Mouse (Mus musculus) spleen, postnatal 14 days (tissue): ENCODE data around the gene Rcor3.

Experiments
- DNase-seq, 2 experiments: peaks; one replicate each; pipeline ENCODE4 v3.0.0; 2021 to 2022; ENCODE audit warnings: low spot score in 2 of 2

Gene Rcor3

DNA sequence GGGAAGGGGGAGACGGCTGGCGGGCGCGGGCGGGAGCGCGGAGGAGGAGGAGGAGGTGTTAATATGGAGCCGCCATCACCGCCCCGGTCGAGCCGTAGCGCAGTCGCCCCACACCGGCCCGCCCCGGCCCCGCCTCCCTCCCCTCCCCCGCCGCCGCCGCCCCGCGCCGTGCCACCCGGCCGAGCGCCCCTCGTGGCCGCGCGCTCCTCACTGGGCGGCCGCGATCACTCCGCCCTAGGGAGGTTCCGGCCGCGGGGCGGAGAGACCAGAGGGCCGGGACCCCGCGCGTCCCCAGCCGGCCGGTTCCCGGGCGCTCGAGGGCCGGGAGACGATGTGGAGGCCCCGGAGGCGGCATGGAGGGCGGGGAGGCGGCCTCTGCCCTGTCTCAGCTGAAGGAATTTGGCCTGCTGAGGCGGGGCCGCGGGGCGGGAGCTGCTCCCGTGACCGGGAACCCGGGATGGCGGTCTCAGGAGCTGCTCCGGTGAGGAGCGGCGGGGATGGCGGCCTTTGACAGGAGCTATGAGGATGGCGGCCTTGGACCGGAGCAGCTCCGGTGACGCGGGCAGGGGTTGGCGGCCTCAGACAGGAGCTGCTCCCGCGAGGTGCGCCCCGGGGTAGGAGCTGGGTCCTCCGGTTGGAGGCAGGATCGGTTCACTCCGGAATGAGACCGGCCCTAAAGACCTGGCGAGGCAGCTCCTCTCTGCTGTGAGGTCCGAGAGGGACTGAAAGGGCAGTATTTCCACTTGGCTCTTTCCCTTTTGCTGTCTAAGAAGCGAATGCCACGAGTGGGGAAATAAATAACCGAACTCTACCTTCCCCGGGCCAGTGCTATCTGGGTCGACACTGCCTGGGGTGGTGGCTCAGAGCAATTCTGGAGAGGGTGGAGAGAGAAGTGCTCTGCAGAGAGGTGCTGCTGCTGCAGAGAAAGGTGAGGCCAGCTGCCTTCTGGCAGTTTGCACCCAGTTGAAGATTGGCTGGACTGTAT lies at the start of gene Rcor3:
Rcor3 (minus strand) TSS at position 137 of the 985 bp plus-strand sequence.
- peak; percentile 66 to 72 for DNase-seq

DNA sequence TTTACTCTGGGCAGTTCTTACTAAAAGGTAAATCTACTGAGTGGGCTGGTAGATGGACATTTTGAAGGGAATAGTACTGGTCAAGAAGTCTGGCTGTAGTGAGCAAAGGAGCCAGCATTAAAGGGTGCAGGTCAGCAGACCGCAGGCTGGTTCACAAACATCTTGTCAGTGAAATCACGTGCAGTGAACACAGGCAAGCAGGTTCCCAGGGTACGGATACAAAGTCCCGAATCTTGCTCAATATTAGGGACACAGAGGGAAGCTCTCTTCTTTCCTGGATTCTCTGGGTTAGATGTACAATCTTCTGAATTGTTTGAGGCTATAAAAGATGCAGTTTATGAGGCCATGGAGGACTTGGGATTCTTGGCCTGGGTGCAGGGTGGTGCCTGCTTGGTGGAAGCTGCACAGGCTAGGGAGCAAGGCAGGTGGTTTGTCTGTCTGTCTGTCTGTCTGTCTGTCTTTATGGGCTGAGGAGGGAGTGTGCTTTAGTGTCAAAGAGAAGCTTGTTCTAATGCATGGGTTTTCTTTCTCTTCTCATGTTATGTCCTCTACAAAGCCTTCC lies 43.9 kb upstream of the Rcor3 start:
- no peak for DNase-seq

- no peak for DNase-seq
Observed at GRCm38 (mm10) chr1:192179877-192180276, 42.0 kb upstream of the Rcor3 start.

DNA sequence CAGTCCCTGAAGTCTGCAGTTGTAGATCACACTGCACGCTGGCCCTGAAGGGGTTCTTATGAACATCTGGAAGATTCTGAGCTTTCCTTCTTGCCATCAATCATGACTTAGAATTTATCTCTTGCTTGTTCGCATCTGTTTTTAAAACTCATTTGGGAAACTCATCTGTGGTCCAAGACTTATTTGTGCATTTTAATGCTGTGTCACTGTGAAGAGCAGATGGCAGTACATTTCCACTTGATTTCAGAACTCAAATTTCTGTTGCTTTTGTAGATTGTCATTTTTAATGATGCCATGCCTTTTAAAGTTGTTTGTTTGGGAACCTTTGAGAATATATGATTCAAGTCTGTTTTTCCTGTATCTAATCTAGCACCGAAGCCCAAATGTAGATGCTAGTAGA lies 33.6 kb upstream of the Rcor3 start:
- DNase-seq, result no peak

DNA sequence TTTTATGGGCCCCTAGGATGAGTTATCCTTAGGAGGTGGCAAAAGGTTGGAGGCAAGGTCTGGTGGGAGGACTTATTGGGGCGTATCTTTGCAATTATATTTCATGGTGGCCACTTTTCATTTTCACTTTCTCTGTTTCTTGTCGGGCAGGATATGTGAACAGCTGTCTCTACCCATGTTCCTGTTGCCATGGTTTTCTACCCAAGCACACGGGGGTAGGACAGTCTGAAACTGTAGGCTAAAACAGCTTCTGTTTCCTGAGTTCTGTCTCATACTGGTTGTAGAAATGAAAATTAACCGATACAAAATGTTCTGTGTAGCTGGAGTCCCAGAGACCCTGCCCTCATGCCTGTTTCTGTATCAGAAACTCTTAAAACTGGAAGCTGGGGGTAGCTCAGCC lies 13.3 kb upstream of the Rcor3 start:
- DNase-seq, result no peak

DNA sequence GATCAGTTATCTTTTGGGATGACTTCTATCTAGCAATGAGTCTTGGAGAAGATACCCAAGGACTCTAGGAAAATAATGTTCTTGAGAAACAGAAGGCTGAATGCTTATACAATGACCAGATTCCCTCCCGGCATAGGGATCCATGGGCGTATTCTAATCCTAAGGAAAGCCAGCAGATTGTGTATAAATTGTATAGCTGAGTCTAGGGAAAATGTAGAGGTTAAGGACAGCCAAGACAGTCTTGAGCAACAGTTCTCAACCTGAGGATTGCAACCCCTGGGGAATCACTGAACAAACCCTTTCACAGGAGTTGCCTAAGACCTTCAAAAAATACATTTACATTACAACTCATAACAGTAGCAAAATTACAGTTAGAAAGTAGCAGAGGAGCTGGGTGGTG lies 2.5 kb upstream of the Rcor3 start:
- no peak for DNase-seq

DNA sequence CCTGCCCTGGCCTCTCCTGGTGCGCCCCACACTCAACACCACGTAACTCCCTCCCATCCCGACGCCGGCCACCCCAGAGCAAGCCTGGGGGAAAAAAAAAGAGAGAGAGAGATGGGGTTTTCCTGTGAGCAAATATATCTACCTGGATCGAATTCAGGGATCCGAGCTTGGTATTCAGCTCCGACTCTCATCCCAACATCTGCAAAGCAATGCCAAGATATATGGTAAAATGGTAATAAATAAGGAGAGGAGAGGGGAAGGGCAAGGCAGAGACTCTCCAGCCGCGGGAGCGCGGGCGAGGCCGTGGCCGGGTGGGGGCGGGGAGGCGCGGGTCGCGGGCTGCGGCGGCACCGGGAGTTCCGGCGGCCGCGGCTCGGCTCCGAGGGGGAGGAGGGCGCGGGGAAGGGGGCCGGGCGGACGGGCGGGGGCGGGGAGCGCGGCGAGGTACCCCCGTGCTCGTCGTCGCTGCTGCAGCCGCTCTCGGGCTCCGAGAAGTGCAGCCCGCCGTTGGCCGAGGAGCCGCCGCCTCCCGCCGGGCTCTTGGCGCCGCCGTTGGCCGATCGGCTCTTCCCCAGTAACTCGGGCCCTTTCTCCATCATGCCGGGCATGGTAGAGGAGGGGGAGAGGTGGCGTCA lies 454 bp downstream of the Rcor3 start:
- no peak for DNase-seq

- DNase-seq, result peak; percentile 42 to 56
Observed at GRCm38 (mm10) chr1:192136561-192137290, 1.1 kb downstream of the Rcor3 start.

- no peak for DNase-seq
Observed at GRCm38 (mm10) chr1:192130202-192130601, 7.7 kb downstream of the Rcor3 start.

DNA sequence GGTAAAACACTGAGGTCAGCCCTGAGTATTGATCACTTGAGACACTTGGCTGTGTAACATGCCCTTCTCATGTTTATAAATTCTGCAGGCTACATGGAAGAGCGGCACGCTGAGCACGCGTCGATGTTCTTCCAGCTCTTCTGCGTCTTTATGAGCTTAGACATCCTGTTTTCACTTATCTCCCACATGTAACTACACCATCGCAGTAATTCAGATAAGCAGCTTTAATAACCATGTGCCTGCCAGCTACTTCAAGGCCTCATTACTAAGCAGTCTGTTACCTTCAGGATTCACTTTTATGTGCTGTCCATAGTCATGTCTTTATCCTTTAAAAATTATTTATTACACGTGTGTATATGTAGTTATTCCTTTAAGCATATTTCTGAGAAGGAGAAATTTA lies 9.5 kb downstream of the Rcor3 start:
- DNase-seq, result no peak

- no peak for DNase-seq
Observed at GRCm38 (mm10) chr1:192125761-192126160, 12.1 kb downstream of the Rcor3 start.

GRCm38 (mm10) chr1:192116262-192116661 lies 21.6 kb downstream of the Rcor3 start:
- no peak for DNase-seq

GRCm38 (mm10) chr1:192115378-192115777 lies 22.5 kb downstream of the Rcor3 start:
- no peak for DNase-seq

DNA sequence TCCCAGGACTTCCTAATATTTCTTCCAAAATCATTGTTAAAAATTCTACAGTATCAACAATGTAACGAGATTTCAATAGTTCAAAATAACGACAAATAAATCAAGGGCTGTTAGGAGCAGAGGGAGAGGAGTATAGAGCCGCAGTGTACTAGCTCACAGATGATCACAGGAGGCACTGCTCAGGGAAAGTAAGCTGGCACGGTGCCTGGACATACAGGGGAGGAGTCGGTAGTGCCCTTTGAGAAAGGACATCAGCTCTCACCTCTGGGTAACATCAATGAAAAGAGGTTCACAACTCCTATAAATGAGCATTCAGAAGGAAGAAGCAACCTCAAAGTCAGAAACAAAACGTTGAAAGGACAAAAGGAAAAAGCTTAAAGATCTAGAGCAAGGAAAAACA lies 28.7 kb downstream of the Rcor3 start:
- DNase-seq, result no peak

DNA sequence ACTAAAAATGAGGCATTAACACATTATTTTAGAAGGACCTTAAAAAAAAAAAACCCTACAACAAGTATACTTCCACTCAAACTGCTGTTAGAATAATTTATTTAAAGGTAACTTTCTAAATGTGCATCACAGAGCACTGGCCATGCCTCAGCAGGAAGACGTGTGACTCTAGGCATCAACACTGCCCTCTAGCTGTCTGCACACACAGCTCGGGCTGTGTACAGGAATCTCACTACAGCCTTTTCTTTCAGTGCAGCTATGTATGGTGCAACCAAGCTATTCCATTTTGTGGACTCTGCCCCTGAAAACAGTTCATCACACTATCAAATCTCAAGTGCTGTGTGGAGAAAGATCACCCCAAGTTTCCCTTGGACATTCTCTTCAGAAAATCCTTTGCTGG lies 30.5 kb downstream of the Rcor3 start:
- DNase-seq, result peak in 1 of 2 experiments; percentile 20

- no peak for DNase-seq
Observed at GRCm38 (mm10) chr1:192105902-192106389, 31.9 kb downstream of the Rcor3 start.

DNA sequence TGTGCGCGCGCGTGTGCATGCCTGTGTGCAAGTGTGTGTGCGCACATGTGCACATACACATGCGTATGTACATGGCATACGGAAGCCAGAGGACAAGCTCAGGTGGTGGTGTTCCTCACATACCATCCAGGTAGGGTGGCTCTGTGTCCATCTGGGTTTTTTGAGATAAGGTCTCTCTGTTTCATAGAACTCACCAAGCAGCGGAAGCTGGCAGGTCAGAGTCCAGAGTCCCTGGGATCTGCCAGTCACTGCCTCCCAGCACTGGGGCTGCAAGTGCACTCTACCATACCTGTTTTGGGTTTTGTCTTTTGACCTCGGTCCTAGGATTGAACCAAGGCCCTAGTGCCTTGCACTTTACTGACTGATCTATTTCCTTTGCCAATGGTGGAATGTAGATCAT lies 33.8 kb downstream of the Rcor3 start:
- no peak for DNase-seq

GRCm38 (mm10) chr1:192103176-192103575 lies 34.7 kb downstream of the Rcor3 start:
- DNase-seq, result no peak

GRCm38 (mm10) chr1:192101359-192101758 lies 36.5 kb downstream of the Rcor3 start:
- DNase-seq, result no peak

DNA sequence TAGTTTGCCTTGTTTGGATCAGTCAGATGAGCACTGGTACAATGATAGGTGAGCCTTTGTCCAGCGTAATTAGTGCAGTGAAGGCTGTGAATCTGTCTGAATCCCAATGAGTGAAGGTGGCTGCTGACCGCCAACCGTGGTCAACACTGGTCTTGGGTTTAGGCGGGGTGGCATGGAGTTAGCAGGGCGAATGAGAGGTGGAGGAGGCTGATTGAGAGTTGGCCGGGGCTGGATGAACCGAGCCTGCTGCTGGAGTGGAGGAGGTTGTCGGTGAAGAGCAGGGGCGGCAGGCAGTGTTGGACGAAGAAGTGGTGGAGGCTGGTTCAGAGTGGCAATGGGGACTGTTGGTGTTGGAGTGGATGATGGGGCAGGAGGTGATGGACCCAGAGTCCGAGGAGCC lies 37.1 kb downstream of the Rcor3 start:
- no peak for DNase-seq

DNA sequence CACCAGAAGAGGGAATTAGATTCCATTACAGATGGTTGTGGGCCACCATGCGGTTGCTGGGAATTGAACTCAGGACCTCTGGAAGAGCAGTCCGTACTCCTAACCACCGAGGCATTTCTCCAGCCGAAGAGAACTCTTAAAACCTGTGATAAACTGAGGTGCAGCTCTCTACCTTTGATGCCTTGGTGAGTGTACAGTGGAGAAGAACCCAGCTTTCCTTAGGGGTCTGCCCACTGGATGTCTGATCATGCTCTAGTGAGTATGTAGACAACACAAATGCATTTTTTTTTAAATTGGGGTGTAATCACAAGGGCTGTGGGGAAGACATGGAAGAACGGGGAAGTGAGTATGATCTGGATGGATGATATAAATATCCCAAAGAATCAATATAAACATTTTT lies 42.2 kb downstream of the Rcor3 start:
- no peak for DNase-seq
